Comparison of ENCODE assay signal across 24 mouse cellular contexts in genomic region chr1:118553451-118553850, GRCm38 (mm10).
DNase-seq lines count a peak whose midpoint lies in the region; TF ChIP-seq lines count a peak whose summit lies in the region.
"Had no signal": no experiment of that assay in that cellular context is flagged by ENCODE, and none has a peak within 500 bp of the region (broad histone marks: within the 10 kb centered on the region; RNA-seq: fewer than 3 reads in every experiment).

No protein-coding gene starts in this region.

- WGBS in thymus, adult 2 months = 96% methylated on average over 3 of the region's 3 CpGs

- no peak overlapping the region for H3K4me3 ChIP-seq in thymus, adult 2 months (ENCODE audit: control insufficient read depth, insufficient read depth, low read length)
- H3K4me3 ChIP-seq: gastrocnemius, adult 2 months; heart, embryonic 12.5 days; heart, embryonic 15.5 days; hindbrain, embryonic 10.5 days; hindbrain, embryonic 13.5 days had no signal

- H3K27me3 ChIP-seq in thymus, adult 2 months (ENCODE audit: control insufficient read depth, insufficient read depth, low read length) = no peaks in the 10 kb centered on the region
- H3K27me3 ChIP-seq: CH12.LX; heart, embryonic 12.5 days; heart, embryonic 15.5 days; hindbrain, embryonic 13.5 days; Patski had no signal

- no peak overlapping the region for H3K27ac ChIP-seq in thymus, adult 2 months (ENCODE audit: control insufficient read depth, insufficient read depth, low read length)
- H3K27ac ChIP-seq: gastrocnemius, adult 2 months; heart, embryonic 15.5 days; hindbrain, embryonic 10.5 days; hindbrain, embryonic 13.5 days had no signal

- DNase-seq in lung, adult 18-20 months = peak; percentile 48 to 61
- DNase-seq in lung, postnatal 4 days = no peak
- peak; percentile 11 for DNase-seq in lung, postnatal 10 days
- DNase-seq in lung, postnatal 36 days = peak; percentile 61
- no peak for DNase-seq in layer of hippocampus, adult 11-12 months (ENCODE audit: low spot score)
- no peak for DNase-seq in thymus, adult 2 months
- DNase-seq: adrenal gland, postnatal 10 days; adrenal gland, postnatal 36 days; B cell, adult 2 months; cerebellum, adult 18-20 months; cerebellum, adult 9-10 months; cerebellum, postnatal 14 days; forebrain, postnatal 0 days; gastrocnemius, adult 2 months; gastrocnemius, postnatal 14 days; heart, adult 18-20 months; heart, postnatal 10 days; heart, postnatal 36 days had no signal

- no peaks in the 10 kb centered on the region for H3K4me1 ChIP-seq in thymus, adult 2 months (replicated peaks; ENCODE audit: control insufficient read depth, insufficient read depth, low read length)
- H3K4me1 ChIP-seq: heart, embryonic 12.5 days; hindbrain, embryonic 10.5 days; hindbrain, embryonic 13.5 days had no signal

- no peak for TF ChIP-seq POLR2A in thymus, adult 2 months (IDR thresholded peaks at IDR 0.05; ENCODE audit: control insufficient read depth, extremely low read depth, insufficient read depth, low read length, poor library complexity)

- peaks cover 66% of the 10 kb centered on the region for H3K36me3 ChIP-seq in thymus, adult 2 months (ENCODE audit: control insufficient read depth, insufficient read depth, low read length)

- no peak for TF ChIP-seq CTCF in thymus, adult 2 months (IDR thresholded peaks at IDR 0.05; ENCODE audit: borderline replicate concordance, control insufficient read depth, extremely low read depth, insufficient read depth, low read length, poor library complexity)

Comparison
In these comparisons a context has a peak if more than half of its experiments do, and no peak if none do; other contexts are left out.
1. DNase-seq: peak in lung, adult 18-20 months (2 of 2), lung, postnatal 10 days (single experiment) and lung, postnatal 36 days (single experiment); none in lung, postnatal 4 days (0 of 2), layer of hippocampus, adult 11-12 months (single experiment) and thymus, adult 2 months (single experiment).